ENCODE assay signal across 8 mouse cellular contexts in the genomic region with DNA sequence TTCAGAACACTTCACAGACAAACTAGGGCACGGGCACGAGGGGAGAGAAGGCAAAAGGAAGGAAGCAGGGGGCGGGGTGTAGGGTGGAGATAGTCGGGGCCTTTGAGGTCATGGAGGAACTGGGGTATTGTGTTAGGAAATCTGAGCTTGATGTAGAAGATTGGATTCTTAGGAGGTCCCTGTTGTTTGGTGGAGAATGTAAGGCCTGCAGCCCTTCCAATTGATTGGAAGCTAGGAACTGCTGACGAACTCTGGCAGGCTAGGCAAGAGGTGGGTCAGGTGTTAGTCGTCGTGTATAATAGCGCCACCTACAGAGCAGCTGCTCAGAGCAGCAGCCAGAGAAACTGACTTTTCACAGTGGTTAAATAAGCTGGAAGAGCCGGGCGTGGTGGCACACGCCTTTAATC. TPM values are rescaled to one million over a fixed set of nuclear protein-coding genes. Genes with fewer than 3 reads are reported as not detected.
DNase-seq lines count a peak whose midpoint lies in the region; ATAC-seq and TF ChIP-seq lines count a peak whose summit lies in the region.

No protein-coding gene starts in this region.

- H3K27me3 ChIP-seq in midbrain, postnatal 0 days (ENCODE audit: insufficient read depth, low read length) = no peaks in the 10 kb centered on the region
- H3K27me3 ChIP-seq in midbrain, embryonic 13.5 days = no peaks in the 10 kb centered on the region
- H3K27me3 ChIP-seq in lung, embryonic 16.5 days (ENCODE audit: control insufficient read depth, insufficient read depth, low read depth, low read length) = no peaks in the 10 kb centered on the region
- no peaks in the 10 kb centered on the region for H3K27me3 ChIP-seq in thymus, adult 2 months (ENCODE audit: control insufficient read depth, insufficient read depth, low read length)

- 40% methylated on average over 11 of the region's 11 CpGs for WGBS in midbrain, postnatal 0 days
- 37% methylated on average over 11 of the region's 11 CpGs for WGBS in midbrain, embryonic 13.5 days
- 23% methylated on average over 11 of the region's 11 CpGs for WGBS in lung, embryonic 16.5 days
- 3% methylated on average over 11 of the region's 11 CpGs for WGBS in thymus, adult 2 months

- TF ChIP-seq POLR2A in thymus, adult 2 months (IDR thresholded peaks at IDR 0.05; ENCODE audit: control insufficient read depth, extremely low read depth, insufficient read depth, low read length, poor library complexity) = no peak

- ATAC-seq in midbrain, postnatal 0 days (ENCODE audit: low FRiP score) = no peak
- ATAC-seq in midbrain, embryonic 13.5 days = no peak
- peak; percentile 52; the same call in 1 of the 2 replicates for ATAC-seq in lung, embryonic 16.5 days (ENCODE audit: low read depth)

- H3K4me3 ChIP-seq in midbrain, postnatal 0 days (ENCODE audit: low read depth, low read length) = no peak overlapping the region
- no peak overlapping the region for H3K4me3 ChIP-seq in midbrain, embryonic 13.5 days (replicated peaks)
- H3K4me3 ChIP-seq in lung, embryonic 16.5 days (ENCODE audit: low read length) = no peak overlapping the region
- peak overlapping the region; percentile 27 for H3K4me3 ChIP-seq in thymus, adult 2 months (ENCODE audit: control insufficient read depth, insufficient read depth, low read length)

- TF ChIP-seq CTCF in midbrain, postnatal 0 days (IDR thresholded peaks at IDR 0.05) = peak; percentile 45
- TF ChIP-seq CTCF in thymus, adult 2 months (IDR thresholded peaks at IDR 0.05; ENCODE audit: borderline replicate concordance, control insufficient read depth, extremely low read depth, insufficient read depth, low read length, poor library complexity) = peak; percentile 60; the same call in 1 of the 2 replicates

- H3K9me3 ChIP-seq in midbrain, postnatal 0 days (ENCODE audit: low read length) = no peaks in the 10 kb centered on the region
- no peaks in the 10 kb centered on the region for H3K9me3 ChIP-seq in midbrain, embryonic 13.5 days
- no peaks in the 10 kb centered on the region for H3K9me3 ChIP-seq in lung, embryonic 16.5 days (ENCODE audit: control insufficient read depth, low read length)

- no peaks in the 10 kb centered on the region for H3K4me1 ChIP-seq in midbrain, postnatal 0 days (ENCODE audit: insufficient read depth, low read length)
- no peaks in the 10 kb centered on the region for H3K4me1 ChIP-seq in midbrain, embryonic 13.5 days (replicated peaks)
- no peaks in the 10 kb centered on the region for H3K4me1 ChIP-seq in lung, embryonic 16.5 days (replicated peaks; ENCODE audit: control insufficient read depth, insufficient read depth, low read length)
- H3K4me1 ChIP-seq in thymus, adult 2 months (replicated peaks; ENCODE audit: control insufficient read depth, insufficient read depth, low read length) = peaks cover 19% of the 10 kb centered on the region

- H3K27ac ChIP-seq in midbrain, postnatal 0 days (ENCODE audit: low read depth, low read length) = no peak overlapping the region
- no peak overlapping the region for H3K27ac ChIP-seq in midbrain, embryonic 13.5 days
- H3K27ac ChIP-seq in lung, embryonic 16.5 days (ENCODE audit: low read length) = no peak overlapping the region
- H3K27ac ChIP-seq in thymus, adult 2 months (ENCODE audit: control insufficient read depth, insufficient read depth, low read length) = peak overlapping the region; percentile 76

- H3K36me3 ChIP-seq in midbrain, postnatal 0 days (ENCODE audit: insufficient read depth, low read length) = no peaks in the 10 kb centered on the region
- H3K36me3 ChIP-seq in midbrain, embryonic 13.5 days = no peaks in the 10 kb centered on the region
- no peaks in the 10 kb centered on the region for H3K36me3 ChIP-seq in lung, embryonic 16.5 days (ENCODE audit: control insufficient read depth, insufficient read depth, low read length)
- no peaks in the 10 kb centered on the region for H3K36me3 ChIP-seq in thymus, adult 2 months (ENCODE audit: control insufficient read depth, insufficient read depth, low read length)

- no peak overlapping the region for H3K9ac ChIP-seq in midbrain, postnatal 0 days (replicated peaks; ENCODE audit: low read length, poor library complexity, severe bottlenecking)
- no peak overlapping the region for H3K9ac ChIP-seq in midbrain, embryonic 13.5 days (replicated peaks)
- H3K9ac ChIP-seq in lung, embryonic 16.5 days (ENCODE audit: low read length) = no peak overlapping the region

- DNase-seq in midbrain, postnatal 0 days (ENCODE audit: low spot score) = peak; percentile 44
- DNase-seq in adrenal gland, postnatal 10 days = peak; percentile 60
- DNase-seq in embryo, embryonic 9.5 days (ENCODE audit: extremely low spot score) = peak; percentile 34
- DNase-seq in hindlimb bud, embryonic 11.5 days (ENCODE audit: extremely low spot score, low read depth, low spot score) = peak; percentile 10
- DNase-seq in thymus, adult 2 months = peak; percentile 79
- DNase-seq in urinary bladder, adult 2 months (ENCODE audit: low spot score) = no peak

- H3K4me2 ChIP-seq in midbrain, postnatal 0 days (ENCODE audit: low read depth, low read length, poor library complexity, severe bottlenecking) = no peak overlapping the region
- no peak overlapping the region for H3K4me2 ChIP-seq in midbrain, embryonic 13.5 days (replicated peaks)
- no peak overlapping the region for H3K4me2 ChIP-seq in lung, embryonic 16.5 days (ENCODE audit: low read depth, low read length)

RNA-seq across cellular contexts. Expression of a gene that starts 35.8 kb away (rescaled TPM):
- 27.1 and 27.2 TPM in 2 replicates for total RNA-seq in midbrain, postnatal 0 days (2014; rRNA removed)
- polyA plus RNA-seq in midbrain, postnatal 0 days (2015; fragmentation: Nextera tagmentation; extraction: Ambion mirVana) = 30.0 and 30.5 TPM in 2 replicates
- 93.8 and 94.0 TPM in 2 replicates for polyA plus RNA-seq in midbrain, embryonic 13.5 days (2015; fragmentation: Nextera tagmentation; extraction: Ambion mirVana)
- total RNA-seq in adrenal gland, postnatal 10 days (2021) = 10 to 100 TPM; 36.1 to 53.0 TPM
- 11.9 and 12.8 TPM in 2 replicates for polyA plus RNA-seq in lung, embryonic 16.5 days (2015; fragmentation: Nextera tagmentation; extraction: Ambion mirVana)
- 4.4 and 5.0 TPM in 2 replicates for polyA plus RNA-seq in thymus, adult 2 months (2012; rRNA removed)
- polyA plus RNA-seq in urinary bladder, adult 2 months (2012; rRNA removed) = 9.6 and 10.6 TPM in 2 replicates
